Mouse (Mus musculus): Measurements from ENCODE around the gene Ipo9. TPM values are rescaled to one million over a fixed set of nuclear protein-coding genes. Genes with fewer than 3 reads are reported as not detected.

The Ipo9 gene
- polyA plus RNA-seq, 1 experiment from 2014 or later = 205 TPM

DNA sequence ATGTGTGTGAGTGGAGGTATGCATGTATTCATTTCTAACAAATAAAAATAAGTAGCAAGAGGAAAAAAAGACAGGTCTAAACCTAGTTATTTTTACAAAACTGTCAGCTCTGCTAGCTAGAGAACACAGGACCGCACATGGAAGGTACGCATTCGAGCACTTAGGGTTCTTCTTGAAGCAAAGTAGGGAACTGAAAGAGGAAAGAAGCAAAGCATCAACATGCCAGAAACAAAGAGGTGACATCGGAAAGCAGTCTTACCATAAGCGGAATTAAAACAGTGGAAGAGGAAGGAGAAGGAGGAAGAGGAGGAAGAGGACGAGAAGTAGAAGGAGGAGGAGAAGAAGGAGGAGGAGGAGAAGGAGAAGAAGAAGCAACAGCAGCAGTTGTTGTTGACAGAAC lies 2.9 kb downstream of the Ipo9 start:
- no peaks in the 10 kb centered on the region for H3K27me3 ChIP-seq (ENCODE audit: control insufficient read depth, insufficient read depth, low read length)

GRCm38 (mm10) chr1:135426645-135427044 lies 3.7 kb downstream of the Ipo9 start:
- WGBS = 96% methylated on average over 10 of the region's 10 CpGs
- ATAC-seq (replicated peaks; ENCODE audit: insufficient number of reproducible peaks, low FRiP score, low TSS enrichment, low read depth) (no peak), DNase-seq (ENCODE audit: low spot score) (no peak)
- Histone ChIP-seq H3K27me3 (ENCODE audit: control insufficient read depth, insufficient read depth, low read length) (no peaks in the 10 kb centered on the region), H3K9me3 (replicated peaks; ENCODE audit: control insufficient read depth, low read length) (no peaks in the 10 kb centered on the region), H3K4me3 (ENCODE audit: low read depth, low read length) (no peak overlapping the region), H3K4me1 (ENCODE audit: control insufficient read depth, insufficient read depth, low read length) (no peaks in the 10 kb centered on the region), H3K9ac (replicated peaks; ENCODE audit: low read length) (no peak overlapping the region), H3K36me3 (replicated peaks; ENCODE audit: control insufficient read depth, insufficient read depth, low read depth, low read length) (no peaks in the 10 kb centered on the region; the same call in 1 of the 2 replicates), H3K27ac (replicated peaks; ENCODE audit: low read depth, low read length) (no peak overlapping the region), H3K4me2 (ENCODE audit: low read depth, low read length) (no peak overlapping the region)

More for the DNA sequence above, 2.9 kb downstream of the Ipo9 start:
- ATAC-seq (replicated peaks; ENCODE audit: insufficient number of reproducible peaks, low FRiP score, low TSS enrichment, low read depth) (no peak), DNase-seq (ENCODE audit: low spot score) (no peak)
- WGBS = 83% methylated on average over 6 of the region's 6 CpGs
- no peaks in the 10 kb centered on the region for H3K4me1 ChIP-seq (ENCODE audit: control insufficient read depth, insufficient read depth, low read length)
- no peak overlapping the region for H3K4me2 ChIP-seq (ENCODE audit: low read depth, low read length)
- H3K9me3 ChIP-seq (replicated peaks; ENCODE audit: control insufficient read depth, low read length) = no peaks in the 10 kb centered on the region
- no peaks in the 10 kb centered on the region; the same call in 1 of the 2 replicates for H3K36me3 ChIP-seq (replicated peaks; ENCODE audit: control insufficient read depth, insufficient read depth, low read depth, low read length)
- no peak overlapping the region for H3K9ac ChIP-seq (replicated peaks; ENCODE audit: low read length)
- no peak overlapping the region for H3K4me3 ChIP-seq (ENCODE audit: low read depth, low read length)
- H3K27ac ChIP-seq (replicated peaks; ENCODE audit: low read depth, low read length) = no peak overlapping the region

DNA sequence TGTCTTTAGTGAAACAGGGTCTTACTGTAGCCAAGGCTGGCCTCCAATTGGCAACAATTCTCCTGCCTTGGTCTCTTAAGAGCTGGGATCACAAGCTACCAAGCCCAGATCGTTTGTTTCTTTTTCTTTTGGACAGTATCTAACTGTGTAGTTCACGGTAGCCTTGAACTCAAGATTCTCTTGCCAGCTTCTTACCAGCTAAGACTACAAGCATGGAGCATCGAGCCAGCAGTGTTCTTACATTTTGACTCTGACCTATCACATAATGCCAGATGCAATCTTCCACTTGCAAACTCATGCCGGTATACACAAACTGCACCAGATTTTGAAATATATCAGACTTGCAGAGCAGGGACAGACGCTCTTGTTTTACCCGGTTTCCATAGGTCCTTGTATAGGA lies 7.5 kb downstream of the Ipo9 start:
- DNase-seq (ENCODE audit: low spot score) = no peak
- no peaks in the 10 kb centered on the region for H3K9me3 ChIP-seq (replicated peaks; ENCODE audit: control insufficient read depth, low read length)
- no peak overlapping the region for H3K4me3 ChIP-seq (ENCODE audit: low read depth, low read length)
- peaks cover 12% of the 10 kb centered on the region for H3K36me3 ChIP-seq (replicated peaks; ENCODE audit: control insufficient read depth, insufficient read depth, low read depth, low read length)
- no peak overlapping the region for H3K4me2 ChIP-seq (ENCODE audit: low read depth, low read length)
- no peaks in the 10 kb centered on the region for H3K4me1 ChIP-seq (ENCODE audit: control insufficient read depth, insufficient read depth, low read length)
- H3K27me3 ChIP-seq (ENCODE audit: control insufficient read depth, insufficient read depth, low read length) = no peaks in the 10 kb centered on the region
- no peak for ATAC-seq (replicated peaks; ENCODE audit: insufficient number of reproducible peaks, low FRiP score, low TSS enrichment, low read depth)
- H3K27ac ChIP-seq (replicated peaks; ENCODE audit: low read depth, low read length) = no peak overlapping the region
- H3K9ac ChIP-seq (replicated peaks; ENCODE audit: low read length) = no peak overlapping the region
- WGBS = 92% methylated on average over 6 of the region's 6 CpGs

DNA sequence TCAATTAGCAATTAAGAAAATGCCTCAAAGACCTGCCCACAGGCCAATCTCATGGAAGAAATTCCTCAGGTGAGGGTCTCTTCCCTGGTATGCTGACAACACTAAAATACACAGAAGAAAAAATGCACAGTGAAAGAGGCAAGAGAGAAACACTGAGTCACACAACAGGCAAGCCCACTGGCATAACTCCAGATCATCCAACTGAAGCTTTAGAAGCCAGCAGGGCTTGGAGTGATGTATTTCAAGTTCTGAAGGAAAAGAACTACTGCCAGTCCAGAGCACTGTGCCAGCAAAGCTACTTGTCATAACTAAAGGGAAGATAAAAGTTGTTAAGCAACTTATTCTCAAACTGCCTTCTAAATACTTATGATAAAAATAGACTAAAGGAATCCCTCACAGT lies 16.3 kb downstream of the Ipo9 start:
- Histone ChIP-seq H3K4me3 (ENCODE audit: low read depth, low read length) (no peak overlapping the region), H3K27me3 (ENCODE audit: control insufficient read depth, insufficient read depth, low read length) (no peaks in the 10 kb centered on the region), H3K36me3 (replicated peaks; ENCODE audit: control insufficient read depth, insufficient read depth, low read depth, low read length) (peaks cover 35% of the 10 kb centered on the region), H3K27ac (replicated peaks; ENCODE audit: low read depth, low read length) (no peak overlapping the region), H3K4me1 (ENCODE audit: control insufficient read depth, insufficient read depth, low read length) (no peaks in the 10 kb centered on the region), H3K9ac (replicated peaks; ENCODE audit: low read length) (no peak overlapping the region), H3K4me2 (ENCODE audit: low read depth, low read length) (no peak overlapping the region), H3K9me3 (replicated peaks; ENCODE audit: control insufficient read depth, low read length) (no peaks in the 10 kb centered on the region)
- DNase-seq (ENCODE audit: low spot score) (no peak), ATAC-seq (replicated peaks; ENCODE audit: insufficient number of reproducible peaks, low FRiP score, low TSS enrichment, low read depth) (no peak)

- WGBS = 88% methylated on average over 4 of the region's 4 CpGs
- DNase-seq (ENCODE audit: low spot score) = no peak
- no peak overlapping the region for H3K4me2 ChIP-seq (ENCODE audit: low read depth, low read length)
These were observed 18.2 kb downstream of the Ipo9 start for GRCm38 (mm10) chr1:135412130-135412529.

DNA sequence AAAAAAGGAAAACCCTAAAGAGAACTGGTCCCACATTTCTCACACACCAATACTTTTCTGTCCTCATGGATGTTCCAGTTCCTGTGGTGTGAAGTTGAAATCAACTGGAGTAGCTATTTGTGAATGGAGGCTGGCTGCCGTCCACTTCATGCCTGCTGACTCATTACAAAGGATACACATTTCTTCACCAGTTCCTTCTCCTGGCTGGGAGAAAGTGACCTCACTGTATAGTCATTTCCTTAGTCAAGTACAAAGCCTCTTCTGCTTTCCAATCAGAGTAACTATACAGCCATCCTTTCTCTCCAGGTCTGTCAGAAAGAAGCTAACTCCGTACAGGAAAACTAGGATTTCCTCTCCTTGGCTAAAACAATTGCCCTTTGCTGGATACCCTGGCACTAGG lies 19.3 kb downstream of the Ipo9 start:
- DNase-seq (ENCODE audit: low spot score) = no peak
- peaks cover 20% of the 10 kb centered on the region for H3K36me3 ChIP-seq (replicated peaks; ENCODE audit: control insufficient read depth, insufficient read depth, low read depth, low read length)
- no peak for ATAC-seq (replicated peaks; ENCODE audit: insufficient number of reproducible peaks, low FRiP score, low TSS enrichment, low read depth)
- H3K9me3 ChIP-seq (replicated peaks; ENCODE audit: control insufficient read depth, low read length) = no peaks in the 10 kb centered on the region
- no peak overlapping the region for H3K9ac ChIP-seq (replicated peaks; ENCODE audit: low read length)
- no peak overlapping the region for H3K4me2 ChIP-seq (ENCODE audit: low read depth, low read length)
- H3K27me3 ChIP-seq (ENCODE audit: control insufficient read depth, insufficient read depth, low read length) = no peaks in the 10 kb centered on the region
- no peaks in the 10 kb centered on the region for H3K4me1 ChIP-seq (ENCODE audit: control insufficient read depth, insufficient read depth, low read length)
- no peak overlapping the region for H3K27ac ChIP-seq (replicated peaks; ENCODE audit: low read depth, low read length)
- H3K4me3 ChIP-seq (ENCODE audit: low read depth, low read length) = no peak overlapping the region
- WGBS = 84% methylated on average over 2 of the region's 2 CpGs

More at GRCm38 (mm10) chr1:135412130-135412529, 18.2 kb downstream of the Ipo9 start:
- no peak for ATAC-seq (replicated peaks; ENCODE audit: insufficient number of reproducible peaks, low FRiP score, low TSS enrichment, low read depth)
- Histone ChIP-seq H3K27ac (replicated peaks; ENCODE audit: low read depth, low read length) (no peak overlapping the region), H3K36me3 (replicated peaks; ENCODE audit: control insufficient read depth, insufficient read depth, low read depth, low read length) (peaks cover 24% of the 10 kb centered on the region), H3K27me3 (ENCODE audit: control insufficient read depth, insufficient read depth, low read length) (no peaks in the 10 kb centered on the region), H3K4me3 (ENCODE audit: low read depth, low read length) (no peak overlapping the region), H3K9me3 (replicated peaks; ENCODE audit: control insufficient read depth, low read length) (no peaks in the 10 kb centered on the region), H3K4me1 (ENCODE audit: control insufficient read depth, insufficient read depth, low read length) (no peaks in the 10 kb centered on the region), H3K9ac (replicated peaks; ENCODE audit: low read length) (no peak overlapping the region)

DNA sequence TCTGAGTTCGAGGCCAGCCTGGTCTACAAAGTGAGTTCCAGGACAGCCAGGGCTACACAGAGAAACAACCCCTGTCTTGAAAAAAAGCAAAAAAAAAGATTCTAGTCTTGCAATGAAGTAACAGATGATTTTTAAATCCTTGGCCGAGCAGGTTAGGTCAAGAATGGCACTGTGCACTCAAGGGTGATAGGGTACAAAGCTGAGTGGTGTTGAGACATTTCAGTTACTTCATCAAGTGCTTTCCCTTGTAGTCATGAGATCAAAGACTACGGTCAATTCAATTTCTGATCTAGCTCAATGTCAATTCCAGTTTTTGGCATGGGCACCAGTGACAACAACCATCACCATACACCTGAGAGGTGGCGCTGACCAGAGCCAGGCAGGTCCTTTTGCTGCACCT lies 21.3 kb downstream of the Ipo9 start:
- WGBS = 97% methylated on average over 4 of the region's 4 CpGs
- Histone ChIP-seq H3K4me2 (ENCODE audit: low read depth, low read length) (no peak overlapping the region), H3K4me1 (ENCODE audit: control insufficient read depth, insufficient read depth, low read length) (no peaks in the 10 kb centered on the region), H3K36me3 (replicated peaks; ENCODE audit: control insufficient read depth, insufficient read depth, low read depth, low read length) (peaks cover 16% of the 10 kb centered on the region), H3K9ac (replicated peaks; ENCODE audit: low read length) (no peak overlapping the region), H3K27ac (replicated peaks; ENCODE audit: low read depth, low read length) (no peak overlapping the region), H3K27me3 (ENCODE audit: control insufficient read depth, insufficient read depth, low read length) (no peaks in the 10 kb centered on the region), H3K9me3 (replicated peaks; ENCODE audit: control insufficient read depth, low read length) (no peaks in the 10 kb centered on the region), H3K4me3 (ENCODE audit: low read depth, low read length) (no peak overlapping the region)
- no peak for ATAC-seq (replicated peaks; ENCODE audit: insufficient number of reproducible peaks, low FRiP score, low TSS enrichment, low read depth)
- no peak for DNase-seq (ENCODE audit: low spot score)

GRCm38 (mm10) chr1:135405356-135405755 lies 24.9 kb downstream of the Ipo9 start:
- H3K36me3 ChIP-seq (replicated peaks; ENCODE audit: control insufficient read depth, insufficient read depth, low read depth, low read length) = peaks cover 17% of the 10 kb centered on the region
- 92% methylated on average over 7 of the region's 7 CpGs for WGBS

More at GRCm38 (mm10) chr1:135405356-135405755, 24.9 kb downstream of the Ipo9 start:
- no peaks in the 10 kb centered on the region for H3K4me1 ChIP-seq (ENCODE audit: control insufficient read depth, insufficient read depth, low read length)
- H3K27ac ChIP-seq (replicated peaks; ENCODE audit: low read depth, low read length) = no peak overlapping the region
- H3K9me3 ChIP-seq (replicated peaks; ENCODE audit: control insufficient read depth, low read length) = no peaks in the 10 kb centered on the region
- no peaks in the 10 kb centered on the region for H3K27me3 ChIP-seq (ENCODE audit: control insufficient read depth, insufficient read depth, low read length)
- no peak overlapping the region for H3K4me2 ChIP-seq (ENCODE audit: low read depth, low read length)
- ATAC-seq (replicated peaks; ENCODE audit: insufficient number of reproducible peaks, low FRiP score, low TSS enrichment, low read depth) (no peak), DNase-seq (ENCODE audit: low spot score) (no peak)
- no peak overlapping the region for H3K4me3 ChIP-seq (ENCODE audit: low read depth, low read length)
- H3K9ac ChIP-seq (replicated peaks; ENCODE audit: low read length) = no peak overlapping the region

All from embryonic facial prominence, embryonic 11.5 days (tissue).